Mouse (Mus musculus) neural tube, embryonic 12.5 days (tissue): ENCODE measurements around the gene Sdhaf1. TPM values are rescaled to one million over a fixed set of nuclear protein-coding genes. Genes with fewer than 3 reads are reported as not detected.
A peak's percentile ranks its signal among the peaks of the same experiment; 100 is the strongest.

ENCODE experiments used
- ATAC-seq: fragments of 200-750 bp; cut with Nextera tagmentation; 2 replicates; pipeline ENCODE4 v1.8.0; 2017; ENCODE audit warnings: low read depth, mild to moderate bottlenecking, moderate TSS enrichment, moderate library complexity; ENCODE audit not compliant: low FRiP score
- H3K27ac ChIP-seq: fragments of 300-500 bp; sonication (generic); 2 replicates; pipeline ENCODE4 v1.5.1; 2016
- H3K27me3 ChIP-seq: fragments of 300-500 bp; sonication (generic); replicated peaks from 2 replicates; pipeline ENCODE4 v1.6.1; 2016; ENCODE audit warnings: mild to moderate bottlenecking
- H3K36me3 ChIP-seq: fragments of 300-500 bp; sonication (generic); 2 replicates; pipeline ENCODE4 v1.6.1; 2016; ENCODE audit warnings: mild to moderate bottlenecking
- H3K4me1 ChIP-seq: fragments of 300-500 bp; sonication (generic); 2 replicates; pipeline ENCODE4 v1.6.1; 2016
- H3K4me2 ChIP-seq: fragments of 300-500 bp; sonication (generic); replicated peaks from 2 replicates; pipeline ENCODE4 v1.6.1; 2016; ENCODE audit warnings: mild to moderate bottlenecking
- H3K4me3 ChIP-seq: fragments of 300-500 bp; sonication (generic); 2 replicates; pipeline ENCODE4 v1.5.1; 2016
- H3K9ac ChIP-seq: fragments of 300-500 bp; sonication (generic); 2 replicates; pipeline ENCODE4 v1.6.1; 2016; ENCODE audit warnings: mild to moderate bottlenecking
- H3K9me3 ChIP-seq: fragments of 300-500 bp; sonication (generic); 2 replicates; pipeline ENCODE4 v1.6.1; 2016; ENCODE audit warnings: mild to moderate bottlenecking
- WGBS: fragments of 180-500 bp; shearing (Covaris S2); methylation state at CpG from one replicate; pipeline ENCODE4 v1.1.7; 2016; 5-methylcytosine and 5-hydroxymethylcytosine counted together
- polyA plus RNA-seq: library from polyadenylated mRNA; unstranded; fragments of >200 nt; fragmentation: Nextera tagmentation; extraction: Ambion mirVana; gene quantifications from 2 replicates; pipeline ENCODE4 v1.2.1, GENCODE M21; 2016

Gene Sdhaf1
- polyA plus RNA-seq, 1 experiment from 2014 or later, result 25.9 TPM

- WGBS, result 3% methylated on average over 27 of the region's 27 CpGs
- Histone ChIP-seq H3K4me3 (peak within 1 kb of the TSS; percentile 68), H3K27ac (no peak within 1 kb of the TSS; the same call in 1 of the 2 replicates), H3K9ac (peak within 1 kb of the TSS; percentile 72), H3K36me3 (peaks cover 50% of the 10 kb centered on the region), H3K9me3 (no peaks in the 10 kb centered on the region), H3K27me3 (no peaks in the 10 kb centered on the region), H3K4me1 (peaks cover 16% of the 10 kb centered on the region), H3K4me2 (peak within 1 kb of the TSS; percentile 90)
- peak; percentile 99 for ATAC-seq
Measured at GRCm38 (mm10) chr7:30308076-30309005, 15.4 kb downstream of the Sdhaf1 start, which contains the start of gene Alkbh6. Gene Alkbh6 (plus strand): TSS chr7:30308717.

GRCm38 (mm10) chr7:30306083-30306779, 17.5 kb downstream of the Sdhaf1 start:
- H3K36me3 ChIP-seq, result peaks cover 54% of the 10 kb centered on the region

GRCm38 (mm10) chr7:30300914-30301313, 22.8 kb downstream of the Sdhaf1 start:
- Histone ChIP-seq H3K4me3 (no peak overlapping the region), H3K4me1 (no peaks in the 10 kb centered on the region), H3K4me2 (no peak overlapping the region), H3K27ac (no peak overlapping the region), H3K27me3 (no peaks in the 10 kb centered on the region), H3K36me3 (peaks cover 88% of the 10 kb centered on the region), H3K9me3 (no peaks in the 10 kb centered on the region), H3K9ac (no peak overlapping the region)
- WGBS, result 52% methylated on average over 3 of the region's 3 CpGs
- no peak for ATAC-seq

More at GRCm38 (mm10) chr7:30306083-30306779, 17.5 kb downstream of the Sdhaf1 start:
- H3K4me2 ChIP-seq, result no peak overlapping the region
- H3K4me3 ChIP-seq, result no peak overlapping the region
- no peak overlapping the region for H3K27ac ChIP-seq
- peaks cover 16% of the 10 kb centered on the region for H3K4me1 ChIP-seq
- no peak overlapping the region for H3K9ac ChIP-seq
- WGBS, result 91% methylated on average over 16 of the region's 16 CpGs
- no peaks in the 10 kb centered on the region for H3K9me3 ChIP-seq
- no peak for ATAC-seq
- H3K27me3 ChIP-seq, result no peaks in the 10 kb centered on the region

GRCm38 (mm10) chr7:30297266-30297665, 26.4 kb downstream of the Sdhaf1 start:
- WGBS, result 85% methylated on average over 16 of the region's 16 CpGs

GRCm38 (mm10) chr7:30296816-30297215, 26.9 kb downstream of the Sdhaf1 start:
- no peak overlapping the region for H3K27ac ChIP-seq
- 94% methylated on average over 15 of the region's 15 CpGs for WGBS
- peaks cover 20% of the 10 kb centered on the region for H3K4me1 ChIP-seq
- peaks cover 75% of the 10 kb centered on the region for H3K36me3 ChIP-seq
- no peak overlapping the region for H3K9ac ChIP-seq
- no peaks in the 10 kb centered on the region for H3K9me3 ChIP-seq
- ATAC-seq, result no peak
- no peak overlapping the region for H3K4me2 ChIP-seq
- H3K4me3 ChIP-seq, result no peak overlapping the region
- H3K27me3 ChIP-seq, result no peaks in the 10 kb centered on the region

More at GRCm38 (mm10) chr7:30297266-30297665, 26.4 kb downstream of the Sdhaf1 start:
- Histone ChIP-seq H3K36me3 (peaks cover 80% of the 10 kb centered on the region), H3K9ac (no peak overlapping the region), H3K4me2 (no peak overlapping the region), H3K4me3 (no peak overlapping the region), H3K27me3 (no peaks in the 10 kb centered on the region), H3K4me1 (peaks cover 17% of the 10 kb centered on the region), H3K9me3 (no peaks in the 10 kb centered on the region), H3K27ac (no peak overlapping the region)
- ATAC-seq, result no peak

- Histone ChIP-seq H3K36me3 (peaks cover 62% of the 10 kb centered on the region), H3K4me1 (peaks cover 20% of the 10 kb centered on the region), H3K4me2 (no peak overlapping the region), H3K27me3 (no peaks in the 10 kb centered on the region), H3K4me3 (no peak overlapping the region), H3K9ac (no peak overlapping the region), H3K9me3 (no peaks in the 10 kb centered on the region), H3K27ac (no peak overlapping the region)
- 79% methylated on average over 10 of the region's 10 CpGs for WGBS
- ATAC-seq, result no peak
Measured at GRCm38 (mm10) chr7:30295103-30295502, 28.6 kb downstream of the Sdhaf1 start.

- Histone ChIP-seq H3K4me1 (peaks cover 27% of the 10 kb centered on the region), H3K9me3 (no peaks in the 10 kb centered on the region), H3K4me3 (no peak overlapping the region), H3K9ac (no peak overlapping the region), H3K27ac (no peak overlapping the region), H3K4me2 (no peak overlapping the region), H3K36me3 (peaks cover 54% of the 10 kb centered on the region), H3K27me3 (no peaks in the 10 kb centered on the region)
- no peak for ATAC-seq
- WGBS, result 96% methylated on average over 5 of the region's 5 CpGs
Measured at GRCm38 (mm10) chr7:30294296-30294695, 29.4 kb downstream of the Sdhaf1 start.

GRCm38 (mm10) chr7:30293795-30294194, 29.9 kb downstream of the Sdhaf1 start:
- WGBS, result 87% methylated on average over 13 of the region's 13 CpGs
- Histone ChIP-seq H3K36me3 (peaks cover 49% of the 10 kb centered on the region), H3K9ac (no peak overlapping the region), H3K4me1 (peaks cover 28% of the 10 kb centered on the region), H3K27ac (no peak overlapping the region), H3K4me2 (peak overlapping the region; percentile 13), H3K9me3 (no peaks in the 10 kb centered on the region), H3K27me3 (no peaks in the 10 kb centered on the region), H3K4me3 (no peak overlapping the region)
- ATAC-seq, result no peak

- peaks cover 28% of the 10 kb centered on the region for H3K4me1 ChIP-seq
- peak within 1 kb of the TSS; percentile 91 for H3K9ac ChIP-seq
- H3K27me3 ChIP-seq, result no peaks in the 10 kb centered on the region
- H3K4me3 ChIP-seq, result peak within 1 kb of the TSS; percentile 75
- ATAC-seq, result peak; percentile 83
- peaks cover 26% of the 10 kb centered on the region for H3K36me3 ChIP-seq
- H3K27ac ChIP-seq, result no peak within 1 kb of the TSS
- 7% methylated on average over 35 of the region's 35 CpGs for WGBS
- H3K4me2 ChIP-seq, result peak within 1 kb of the TSS; percentile 93
- H3K9me3 ChIP-seq, result no peaks in the 10 kb centered on the region
Measured at GRCm38 (mm10) chr7:30291215-30292131, 32.2 kb downstream of the Sdhaf1 start, which contains the start of gene Clip3. Gene Clip3 (plus strand): TSS chr7:30291728.

- H3K9ac ChIP-seq, result no peak overlapping the region
- no peaks in the 10 kb centered on the region for H3K9me3 ChIP-seq
- no peak overlapping the region for H3K4me3 ChIP-seq
- H3K36me3 ChIP-seq, result peaks cover 10% of the 10 kb centered on the region
- H3K4me1 ChIP-seq, result peaks cover 27% of the 10 kb centered on the region
- no peak overlapping the region for H3K27ac ChIP-seq
- WGBS, result 61% methylated on average over 10 of the region's 10 CpGs
- no peaks in the 10 kb centered on the region for H3K27me3 ChIP-seq
- ATAC-seq, result peak; percentile 57
- H3K4me2 ChIP-seq, result no peak overlapping the region
Measured at GRCm38 (mm10) chr7:30289714-30290399, 33.8 kb downstream of the Sdhaf1 start.

- H3K36me3 ChIP-seq, result peaks cover 5% of the 10 kb centered on the region
- no peaks in the 10 kb centered on the region for H3K9me3 ChIP-seq
- H3K9ac ChIP-seq, result no peak overlapping the region
- peaks cover 26% of the 10 kb centered on the region for H3K4me1 ChIP-seq
- WGBS, result 77% methylated on average over 7 of the region's 7 CpGs
- ATAC-seq, result no peak
- no peak overlapping the region for H3K4me2 ChIP-seq
- H3K27ac ChIP-seq, result no peak overlapping the region
- H3K27me3 ChIP-seq, result no peaks in the 10 kb centered on the region
- no peak overlapping the region for H3K4me3 ChIP-seq
Measured at GRCm38 (mm10) chr7:30289071-30289713, 34.5 kb downstream of the Sdhaf1 start.
